Mouse (Mus musculus): Measurements from ENCODE around the gene Acad9. TPM values are rescaled to one million over a fixed set of nuclear protein-coding genes. Genes with fewer than 3 reads are reported as not detected.
"Not testable (repeated sequence)": the region's sequence is repeated elsewhere in the genome, so short reads cannot be mapped to it uniquely, and the experiment has no call there.

The Acad9 gene
- total RNA-seq, 2 experiments from 2014 or later = 4.5 to 15.1 TPM

GRCm38 (mm10) chr3:36083381-36083780 is 17.6 kb downstream of the Acad9 start:
- ATAC-seq (replicated peaks; ENCODE audit: low FRiP score, poor library complexity, severe bottlenecking) = no peak

GRCm38 (mm10) chr3:36085394-36085793 is 19.6 kb downstream of the Acad9 start:
- ATAC-seq (replicated peaks; ENCODE audit: low FRiP score, poor library complexity, severe bottlenecking) = no peak

GRCm38 (mm10) chr3:36087591-36087990 is 21.8 kb downstream of the Acad9 start:
- no peak for ATAC-seq (replicated peaks; ENCODE audit: low FRiP score, poor library complexity, severe bottlenecking)

- no peak for ATAC-seq (replicated peaks; ENCODE audit: low FRiP score, poor library complexity, severe bottlenecking)
Measured at GRCm38 (mm10) chr3:36095371-36095770, 29.6 kb downstream of the Acad9 start.

GRCm38 (mm10) chr3:36116076-36116475 is 50.3 kb downstream of the Acad9 start:
- no peak for ATAC-seq (replicated peaks; ENCODE audit: low FRiP score, poor library complexity, severe bottlenecking)

- ATAC-seq (replicated peaks; ENCODE audit: low FRiP score, poor library complexity, severe bottlenecking) = no peak
Measured at GRCm38 (mm10) chr3:36119684-36120548, 54.1 kb downstream of the Acad9 start.

- ATAC-seq (replicated peaks; ENCODE audit: low FRiP score, poor library complexity, severe bottlenecking) = not testable (repeated sequence)
Measured at GRCm38 (mm10) chr3:36126176-36126575, 60.4 kb downstream of the Acad9 start.

GRCm38 (mm10) chr3:36136152-36136551 is 70.4 kb downstream of the Acad9 start:
- ATAC-seq (replicated peaks; ENCODE audit: low FRiP score, poor library complexity, severe bottlenecking) = no peak

- ATAC-seq (replicated peaks; ENCODE audit: low FRiP score, poor library complexity, severe bottlenecking) = no peak
Measured at GRCm38 (mm10) chr3:36137560-36137959, 71.8 kb downstream of the Acad9 start.

GRCm38 (mm10) chr3:36138171-36138660 is 72.4 kb downstream of the Acad9 start:
- no peak for ATAC-seq (replicated peaks; ENCODE audit: low FRiP score, poor library complexity, severe bottlenecking)

GRCm38 (mm10) chr3:36138996-36139395 is 73.2 kb downstream of the Acad9 start:
- ATAC-seq (replicated peaks; ENCODE audit: low FRiP score, poor library complexity, severe bottlenecking) = no peak

Other genes starting within 250 kb of the Acad9 start
- gene Dcun1d1, start 128.5 kb upstream of the Acad9 start, total RNA-seq (2015; ENCODE audit: low replicate concordance) = 114 and 132 TPM in 2 replicates
- 152 and 181 TPM in 2 replicates for gene Dcun1d1, start 128.5 kb upstream of the Acad9 start, total RNA-seq (2017; ENCODE audit: low replicate concordance)
- gene Mccc1, start 65.3 kb upstream of the Acad9 start, total RNA-seq (2015; ENCODE audit: low replicate concordance) = 1.1 and 2.1 TPM in 2 replicates
- 2.1 and 6.3 TPM in 2 replicates for gene Mccc1, start 65.3 kb upstream of the Acad9 start, total RNA-seq (2017; ENCODE audit: low replicate concordance)
- gene Ccdc144b, start 12.4 kb upstream of the Acad9 start, total RNA-seq (2015; ENCODE audit: low replicate concordance) = not detected in 2 replicates
- not detected in 2 replicates for gene Ccdc144b, start 12.4 kb upstream of the Acad9 start, total RNA-seq (2017; ENCODE audit: low replicate concordance)
- gene D3Ertd254e, start 85.0 kb downstream of the Acad9 start, total RNA-seq (2015; ENCODE audit: low replicate concordance) = 0.84 and 1.8 TPM in 2 replicates
- gene D3Ertd254e, start 85.0 kb downstream of the Acad9 start, total RNA-seq (2017; ENCODE audit: low replicate concordance) = 0.64 and 0.68 TPM in 2 replicates
- gene Qrfpr, start 156.3 kb downstream of the Acad9 start, total RNA-seq (2015; ENCODE audit: low replicate concordance) = not detected in 2 replicates
- not detected in 2 replicates for gene Qrfpr, start 156.3 kb downstream of the Acad9 start, total RNA-seq (2017; ENCODE audit: low replicate concordance)